Mouse (Mus musculus) macrophage (primary cell): ENCODE measurements around the gene Atraid. TPM values are rescaled to one million over a fixed set of nuclear protein-coding genes. Genes with fewer than 3 reads are reported as not detected.
"Not testable (repeated sequence)": the region's sequence is repeated elsewhere in the genome, so short reads cannot be mapped to it uniquely, and the experiment has no call there.

Experiments
- H3K27ac ChIP-seq: fragments of 350-480 bp; formaldehyde crosslinking; 2 replicates; pipeline ENCODE4 v1.9.0; 2021
- H3K36me3 ChIP-seq: fragments of 350-480 bp; formaldehyde crosslinking; 2 replicates; pipeline ENCODE4 v1.9.0; 2021; ENCODE audit errors: inconsistent target
- H3K4me3 ChIP-seq: fragments of 350-480 bp; formaldehyde crosslinking; 2 replicates; pipeline ENCODE4 v1.9.0; 2021; ENCODE audit errors: inconsistent target
- H3K79me2 ChIP-seq: fragments of 350-480 bp; formaldehyde crosslinking; 2 replicates; pipeline ENCODE4 v1.9.0; 2021; ENCODE audit errors: inconsistent target
- WGBS: methylation state at CpG from one replicate; pipeline ENCODE4 v1.1.7; 2026; ENCODE audit warnings: inconsistent platforms; ENCODE audit not compliant: missing documents; 5-methylcytosine and 5-hydroxymethylcytosine counted together
- polyA plus RNA-seq: library from polyadenylated mRNA; stranded (reverse); fragments of 250-400 nt; gene quantifications from 3 replicates; pipeline ENCODE4 v1.2.4, GENCODE M21; 2018; ENCODE audit warnings: inconsistent platforms

The Atraid gene
- polyA plus RNA-seq, 1 experiment from 2014 or later, result 73.4 TPM

DNA sequence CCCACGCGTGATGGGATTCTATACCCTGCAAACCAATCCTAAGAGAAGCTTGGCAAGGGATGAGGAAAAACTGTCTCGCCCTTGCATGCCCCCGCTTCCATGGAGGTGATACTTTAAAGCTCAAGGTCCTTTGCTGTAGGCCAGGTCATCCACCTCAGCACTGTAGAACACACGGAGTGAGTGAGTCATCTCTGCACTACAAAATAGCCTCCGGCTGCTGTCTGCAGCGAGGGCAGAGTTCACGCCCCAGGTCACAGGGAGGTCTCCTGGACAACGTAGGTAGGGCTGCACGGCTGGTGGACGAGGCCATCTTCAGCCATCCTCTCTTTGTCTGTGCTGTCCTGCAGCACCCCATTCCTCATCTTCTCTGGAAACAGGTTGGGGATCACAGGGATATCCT is 11.6 kb upstream of the Atraid start:
- H3K36me3 ChIP-seq, H3K4me3 ChIP-seq, H3K27ac ChIP-seq, H3K79me2 ChIP-seq: not testable (repeated sequence)
- 98% methylated on average over 10 of the region's 11 CpGs for WGBS

DNA sequence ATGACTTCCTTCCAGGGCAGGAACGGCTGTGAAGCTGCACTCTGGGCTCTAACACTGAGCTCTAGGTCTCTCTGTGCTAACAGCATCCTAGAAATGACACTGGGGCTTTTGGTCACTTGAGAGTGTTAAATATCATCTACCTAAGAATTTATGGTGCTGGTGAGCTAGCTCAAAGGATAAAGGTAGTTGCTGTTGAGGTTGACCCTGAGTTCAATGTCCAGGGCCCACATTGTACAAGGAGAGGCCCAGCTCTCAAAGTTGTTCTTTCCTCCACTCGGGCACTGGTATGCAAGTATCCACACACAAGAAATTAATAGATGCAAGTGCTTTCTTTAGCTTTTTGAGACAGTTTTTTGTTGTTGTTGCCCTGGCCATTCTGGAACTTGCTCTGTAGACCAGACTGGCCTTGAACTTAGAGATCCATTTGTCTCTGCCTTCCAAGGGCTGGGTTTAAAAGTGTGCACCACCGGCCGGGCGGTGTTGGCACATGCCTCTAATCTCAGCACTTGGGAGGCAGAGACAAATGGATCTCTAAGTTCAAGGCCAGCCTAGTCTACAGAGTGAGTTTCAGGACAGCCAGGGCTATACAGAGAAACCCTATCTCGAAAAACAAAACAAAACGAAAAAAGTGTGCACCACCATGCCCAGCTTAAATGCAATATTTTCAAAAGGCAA is 9.8 kb upstream of the Atraid start:
- WGBS, result 96% methylated on average over 7 of the region's 7 CpGs
- H3K4me3 ChIP-seq, result no peak overlapping the region
- no peaks in the 10 kb centered on the region for H3K79me2 ChIP-seq
- peaks cover 4% of the 10 kb centered on the region; the same call in 1 of the 2 replicates for H3K36me3 ChIP-seq
- no peak overlapping the region for H3K27ac ChIP-seq

DNA sequence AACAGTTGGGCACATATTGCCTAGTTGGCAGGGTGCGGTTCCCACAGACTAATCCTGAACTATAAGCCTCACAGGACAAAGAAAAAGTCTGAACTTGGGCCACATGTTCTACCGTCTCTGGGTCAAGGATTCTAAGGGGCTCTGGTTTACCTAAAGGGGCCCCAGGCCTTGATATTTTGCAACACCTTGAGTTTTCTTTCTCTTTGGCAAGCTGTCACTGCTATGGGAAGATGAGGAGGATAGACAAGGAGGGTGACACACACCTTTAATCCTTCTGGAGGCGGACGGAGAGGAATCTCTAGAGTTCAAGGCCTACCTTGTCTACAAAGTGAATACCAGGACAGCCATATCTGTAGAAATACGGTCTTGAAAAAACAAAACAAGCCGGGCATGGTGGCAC is 1.7 kb upstream of the Atraid start:
- H3K36me3 ChIP-seq, result no peaks in the 10 kb centered on the region; the same call in 1 of the 2 replicates
- H3K79me2 ChIP-seq, result peaks cover 5% of the 10 kb centered on the region; the same call in 1 of the 2 replicates
- no peak overlapping the region for H3K27ac ChIP-seq
- H3K4me3 ChIP-seq, result no peak overlapping the region
- 95% methylated on average over 6 of the region's 6 CpGs for WGBS

DNA sequence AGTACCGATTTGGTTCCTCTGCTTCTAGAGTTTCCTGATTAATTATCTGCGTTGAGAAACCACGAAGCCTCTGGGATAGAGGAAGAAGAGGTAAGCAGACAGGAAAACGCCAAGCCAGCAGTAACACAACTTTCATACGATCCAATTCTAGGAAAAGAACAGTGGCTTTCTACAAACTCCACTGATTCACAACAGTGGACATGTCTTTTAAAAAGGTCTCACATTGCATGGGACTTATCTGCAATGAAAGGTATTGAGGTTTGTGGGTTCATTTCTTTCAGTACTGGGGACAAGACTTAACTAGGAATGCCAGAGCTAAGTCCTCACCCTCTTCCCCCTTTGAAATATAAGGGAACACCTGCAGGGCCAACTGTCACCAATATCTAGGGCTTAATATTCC is 1.0 kb upstream of the Atraid start:
- Histone ChIP-seq H3K4me3 (peak overlapping the region; percentile 62), H3K27ac (no peak overlapping the region), H3K36me3 (peaks cover under 1% of the 10 kb centered on the region; the same call in 1 of the 2 replicates), H3K79me2 (peaks cover 5% of the 10 kb centered on the region; the same call in 1 of the 2 replicates)
- WGBS, result 13% methylated on average over 5 of the region's 5 CpGs

GRCm38 (mm10) chr5:31048763-31049641 is 890 bp downstream of the Atraid start, which contains the start of gene Slc5a6:
TSS of gene Slc5a6 (minus strand) at chr5:31048924.
- 0 out of 2 replicates have a peak, but pooled peaks cover 7% of the 10 kb centered on the region for H3K36me3 ChIP-seq
- under 1% methylated on average over 21 of the region's 23 CpGs for WGBS
- peaks cover 5% of the 10 kb centered on the region; the same call in 1 of the 2 replicates for H3K79me2 ChIP-seq
- peak within 1 kb of the TSS; percentile 91 for H3K27ac ChIP-seq
- H3K4me3 ChIP-seq, result peak within 1 kb of the TSS; percentile 98

DNA sequence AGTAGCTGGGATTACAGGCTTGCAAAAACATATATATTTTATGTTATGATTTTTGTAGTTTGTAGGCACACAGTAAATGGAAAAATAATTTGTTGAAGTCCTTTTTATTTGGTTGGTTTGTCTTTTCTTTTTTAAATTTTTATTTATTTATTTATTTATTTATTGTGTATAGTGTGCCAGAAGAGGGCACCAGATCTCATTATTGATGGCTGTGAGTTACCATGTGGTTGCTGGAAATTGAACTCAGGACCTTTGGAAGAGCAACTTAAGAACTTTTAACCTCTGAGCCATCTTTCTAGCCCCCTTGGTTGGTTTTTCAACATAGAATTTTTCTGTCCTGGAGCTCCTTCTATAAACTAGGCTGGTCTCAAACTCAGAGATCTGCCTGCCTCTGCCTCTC is 2.3 kb downstream of the Atraid start:
- Histone ChIP-seq H3K27ac (no peak overlapping the region), H3K79me2 (peaks cover 5% of the 10 kb centered on the region; the same call in 1 of the 2 replicates), H3K4me3 (no peak overlapping the region), H3K36me3 (0 out of 2 replicates have a peak, but pooled peaks cover 7% of the 10 kb centered on the region)

DNA sequence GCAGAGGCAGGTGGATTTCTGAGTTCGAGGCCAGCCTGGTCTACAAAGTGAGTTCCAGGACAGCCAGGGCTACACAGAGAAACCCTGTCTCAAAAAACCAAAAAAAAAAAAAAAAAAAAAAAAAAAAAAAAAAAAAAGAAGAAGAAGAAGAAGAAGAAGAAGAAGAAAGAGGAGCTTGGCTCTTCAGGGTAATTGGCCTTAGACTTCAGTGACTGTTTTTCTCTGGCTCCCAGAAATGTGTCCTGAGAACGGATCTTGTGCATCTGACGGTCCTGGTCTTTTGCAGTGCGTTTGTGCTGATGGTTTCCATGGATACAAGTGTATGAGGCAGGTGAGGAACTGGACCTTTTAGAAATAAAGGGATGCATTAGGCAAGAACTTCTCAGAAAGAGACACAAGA is 5.6 kb downstream of the Atraid start:
- 87% methylated on average over 3 of the region's 4 CpGs for WGBS
- not testable (repeated sequence) for H3K27ac ChIP-seq, H3K36me3 ChIP-seq, H3K79me2 ChIP-seq
- H3K4me3 ChIP-seq, result peak overlapping the region; percentile 39; the same call in 1 of the 2 replicates

GRCm38 (mm10) chr5:31054261-31055215 is 6.4 kb downstream of the Atraid start, which contains the start of gene Cad:
TSS of gene Cad (plus strand) at chr5:31054780.
- WGBS, result 3% methylated on average over 59 of the region's 64 CpGs
- peak within 1 kb of the TSS; percentile 17; the same call in 1 of the 2 replicates for H3K27ac ChIP-seq
- H3K36me3 ChIP-seq, result 0 out of 2 replicates have a peak, but pooled peaks cover 7% of the 10 kb centered on the region
- peaks cover 5% of the 10 kb centered on the region; the same call in 1 of the 2 replicates for H3K79me2 ChIP-seq
- peak within 1 kb of the TSS; percentile 54 for H3K4me3 ChIP-seq

- no peak overlapping the region for H3K27ac ChIP-seq
- 34% methylated on average over 19 of the region's 19 CpGs for WGBS
- H3K4me3 ChIP-seq, result peak overlapping the region; percentile 54
- no peaks in the 10 kb centered on the region for H3K79me2 ChIP-seq
- 0 out of 2 replicates have a peak, but pooled peaks cover 7% of the 10 kb centered on the region for H3K36me3 ChIP-seq
Measured at GRCm38 (mm10) chr5:31055216-31056140, 7.4 kb downstream of the Atraid start.

- H3K27ac ChIP-seq, result no peak overlapping the region
- no peak overlapping the region for H3K4me3 ChIP-seq
- H3K36me3 ChIP-seq, result peaks cover 49% of the 10 kb centered on the region
- no peaks in the 10 kb centered on the region for H3K79me2 ChIP-seq
- 97% methylated on average over 3 of the region's 3 CpGs for WGBS
Measured at GRCm38 (mm10) chr5:31069810-31070209, 21.7 kb downstream of the Atraid start.

DNA sequence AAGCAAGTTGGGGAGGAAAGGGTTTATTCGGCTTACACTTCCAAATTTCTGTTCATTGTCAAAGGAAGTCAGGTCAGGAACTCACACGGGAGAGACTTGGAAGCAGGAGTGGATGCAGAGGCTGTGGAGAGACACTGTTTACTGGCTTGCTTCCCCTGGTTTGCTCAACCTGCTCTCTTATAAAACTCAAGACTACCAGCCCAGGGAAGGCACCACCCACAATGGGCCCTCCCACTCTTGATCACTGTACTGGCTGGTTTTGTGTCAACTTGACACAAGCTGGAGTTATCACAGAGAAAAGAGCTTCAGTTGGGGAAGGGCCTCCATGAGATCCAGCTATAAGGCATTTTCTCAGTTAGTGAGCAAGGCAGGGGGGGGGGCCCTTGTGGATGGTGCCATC is 22.9 kb downstream of the Atraid start:
- Histone ChIP-seq H3K4me3 (no peak overlapping the region), H3K79me2 (no peaks in the 10 kb centered on the region), H3K36me3 (peaks cover 49% of the 10 kb centered on the region), H3K27ac (no peak overlapping the region)
- WGBS, result 100% methylated on average over 2 of the region's 2 CpGs

DNA sequence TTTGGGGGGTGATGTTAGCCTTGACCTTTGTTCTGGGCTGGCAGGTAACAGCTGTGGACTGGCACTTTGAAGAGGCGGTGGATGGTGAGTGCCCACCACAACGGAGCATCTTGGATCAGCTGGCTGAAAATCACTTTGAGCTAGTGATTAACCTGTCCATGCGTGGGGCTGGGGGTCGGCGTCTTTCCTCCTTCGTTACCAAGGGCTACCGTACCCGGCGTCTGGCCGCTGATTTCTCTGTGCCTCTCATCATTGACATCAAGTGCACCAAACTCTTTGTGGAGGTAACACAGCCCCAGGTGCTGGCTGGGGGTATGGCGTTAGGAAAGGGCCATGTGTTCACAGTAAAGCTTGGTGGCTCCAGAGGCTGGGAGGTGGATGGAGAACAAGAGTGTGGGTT is 23.7 kb downstream of the Atraid start:
- Histone ChIP-seq H3K79me2 (no peaks in the 10 kb centered on the region), H3K36me3 (peaks cover 43% of the 10 kb centered on the region), H3K27ac (no peak overlapping the region), H3K4me3 (no peak overlapping the region)
- WGBS, result 96% methylated on average over 9 of the region's 11 CpGs

DNA sequence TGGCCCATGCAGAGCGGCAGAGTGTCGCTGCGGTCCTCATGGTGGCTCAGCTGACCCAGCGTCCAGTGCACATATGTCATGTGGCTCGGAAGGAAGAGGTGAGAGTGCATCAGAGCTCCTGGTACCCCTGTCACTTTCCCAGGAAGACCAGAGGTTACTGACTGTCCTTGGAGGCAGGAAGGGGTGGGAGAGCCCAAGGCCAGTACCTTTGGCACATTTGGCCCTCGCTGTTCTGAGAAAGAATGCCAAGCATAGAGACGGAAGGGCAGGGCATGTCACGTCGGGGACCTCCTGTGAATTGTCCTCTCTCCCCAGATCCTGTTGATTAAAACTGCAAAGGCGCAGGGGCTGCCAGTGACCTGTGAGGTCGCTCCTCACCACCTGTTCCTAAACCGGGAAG is 25.1 kb downstream of the Atraid start:
- Histone ChIP-seq H3K27ac (no peak overlapping the region), H3K36me3 (peaks cover 36% of the 10 kb centered on the region; the same call in 1 of the 2 replicates), H3K79me2 (no peaks in the 10 kb centered on the region), H3K4me3 (no peak overlapping the region)
- whole genome bisulfite sequencing, result 95% methylated on average over 12 of the region's 12 CpGs
